Mouse (Mus musculus) frontal cortex, adult 2 months (tissue): Measurements from ENCODE around the gene Ppp1r2. TPM values are rescaled to one million over a fixed set of nuclear protein-coding genes. Genes with fewer than 3 reads are reported as not detected.
"Not testable (repeated sequence)": the region's sequence is repeated elsewhere in the genome, so short reads cannot be mapped to it uniquely, and the experiment has no call there.

Source experiments
- DNase-seq, 2 experiments: peaks; one replicate each; pipeline ENCODE4 v3.0.0; 2022; ENCODE audit warnings: low spot score in 1 of 2; ENCODE audit errors: extremely low spot score in 1 of 2
- polyA plus RNA-seq: library from polyadenylated mRNA; depleted of rRNA; stranded (reverse); fragments of >200 nt; gene quantifications from 2 replicates; pipeline ENCODE4 v1.2.3, GENCODE M21; 2012; rRNA removed

Gene Ppp1r2
- 72.0 and 89.3 TPM in 2 replicates for polyA plus RNA-seq

DNA sequence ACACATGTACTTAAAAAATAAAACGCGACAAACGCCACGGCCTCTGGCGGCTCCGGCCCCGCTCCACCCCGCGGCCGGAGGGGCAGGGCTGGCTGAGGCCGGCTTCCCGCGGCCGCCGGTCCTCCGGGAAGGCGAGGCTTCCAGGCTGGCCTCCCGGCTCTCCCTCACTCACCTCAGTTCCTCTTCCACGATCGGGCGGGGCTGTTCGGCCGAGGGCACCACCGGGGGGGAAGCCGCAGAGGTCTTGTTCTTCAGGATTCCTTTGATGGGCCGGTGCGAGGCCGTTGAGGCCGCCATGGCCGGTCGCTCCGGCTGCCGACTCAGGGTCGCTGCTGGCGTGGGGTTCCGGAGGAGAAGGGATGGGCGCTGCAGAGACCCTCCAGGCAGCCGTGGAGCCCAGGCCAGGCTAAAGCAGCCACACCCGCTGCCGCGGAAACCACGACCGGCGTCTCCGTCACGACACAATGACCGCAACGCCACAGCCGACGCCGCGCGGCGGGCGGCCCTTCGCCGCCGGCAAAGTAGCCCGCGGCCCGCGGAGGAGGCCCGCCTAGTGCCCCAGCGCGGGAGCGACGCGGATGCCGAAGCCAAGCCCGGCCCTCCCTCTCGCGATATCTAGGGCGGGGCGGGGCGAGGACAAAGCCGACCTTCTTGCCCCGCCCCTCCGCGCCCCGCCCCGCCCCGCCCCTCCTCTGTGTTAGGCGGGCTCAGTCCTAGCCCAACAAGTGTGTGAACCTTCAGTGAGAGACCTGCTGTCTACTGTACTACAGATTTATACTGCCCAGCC lies at the start of gene Ppp1r2:
Ppp1r2 (minus strand) TSS at position 604 of the 787 bp plus-strand sequence.
- DNase-seq, result peak; percentile 54 to 89

DNA sequence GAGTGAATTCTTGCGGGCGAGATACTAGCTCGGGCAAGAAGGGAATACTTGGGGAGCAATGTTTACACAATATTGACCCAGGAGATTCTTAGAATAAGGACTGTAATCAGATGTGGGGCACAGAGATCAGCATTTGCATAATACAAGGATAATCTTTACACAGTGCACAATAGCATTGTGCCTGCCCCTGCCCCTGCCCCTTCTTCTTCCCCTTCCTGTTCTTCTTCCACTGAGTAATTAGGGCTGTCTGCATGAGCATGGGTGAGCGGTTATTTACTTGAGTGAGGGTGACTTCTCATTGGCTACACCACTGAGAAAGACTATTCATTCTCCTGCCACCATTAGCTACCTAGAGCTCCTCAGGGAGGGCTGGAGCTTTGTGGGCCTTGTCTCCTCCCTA lies 46.4 kb upstream of the Ppp1r2 start:
- DNase-seq, result no peak

DNA sequence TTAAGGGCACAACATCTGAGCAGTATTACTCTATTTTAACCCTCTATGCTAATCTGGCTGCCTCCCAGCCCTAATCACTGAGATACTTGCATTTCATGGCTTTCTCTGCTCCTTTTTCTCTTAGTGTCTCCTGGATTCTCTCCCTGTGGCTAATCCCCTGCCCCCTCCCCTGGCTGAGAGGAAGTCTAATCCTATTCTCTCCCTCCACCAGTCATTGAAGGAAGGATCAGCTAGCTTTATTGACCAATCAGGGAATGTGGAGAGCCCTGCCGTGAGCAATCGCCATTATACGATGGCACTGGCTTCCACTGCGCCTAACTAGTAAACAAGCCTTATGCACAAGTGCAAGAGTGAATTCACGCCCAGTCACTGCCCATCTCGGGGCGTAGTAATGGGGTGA lies 45.9 kb upstream of the Ppp1r2 start:
- DNase-seq, result no peak

DNA sequence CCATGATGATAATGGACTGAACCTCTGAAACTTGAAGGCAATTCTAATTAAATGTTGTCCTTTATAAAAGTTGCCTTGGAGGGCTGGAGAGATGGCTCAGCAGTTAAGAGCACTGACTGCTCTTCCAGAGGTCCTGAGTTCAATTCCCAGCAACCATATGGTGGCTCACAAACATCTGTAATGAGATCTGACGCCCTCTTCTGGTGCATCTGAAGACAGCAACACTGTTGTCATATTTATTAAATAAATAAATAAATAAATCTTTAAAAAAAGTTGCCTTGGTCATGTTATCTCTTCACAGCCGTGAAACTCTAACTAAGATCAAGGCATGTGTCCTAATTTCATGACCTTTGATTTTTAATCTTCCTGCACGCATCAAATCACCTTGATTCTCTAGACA lies 44.6 kb upstream of the Ppp1r2 start:
- DNase-seq, result not testable (repeated sequence)

DNA sequence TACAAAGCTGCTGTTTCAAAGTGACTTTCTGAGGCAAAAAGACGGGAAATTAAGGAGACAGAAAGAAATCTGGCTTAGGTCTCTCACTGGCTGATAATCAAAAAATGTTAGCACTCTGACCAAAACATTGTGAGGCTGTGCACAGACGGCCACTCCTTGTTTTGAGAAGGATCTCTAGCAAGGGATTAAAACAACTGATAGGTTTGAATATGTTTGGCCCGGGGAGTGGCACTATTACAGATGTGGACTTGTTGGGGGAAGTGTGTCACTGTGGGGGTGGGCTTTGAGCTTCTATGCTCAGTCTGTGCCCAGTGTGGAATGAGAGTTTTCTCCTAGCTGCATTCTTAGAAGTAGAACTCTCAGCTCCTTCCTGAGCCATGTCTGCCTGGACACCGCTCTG lies 44.2 kb upstream of the Ppp1r2 start:
- no peak for DNase-seq

DNA sequence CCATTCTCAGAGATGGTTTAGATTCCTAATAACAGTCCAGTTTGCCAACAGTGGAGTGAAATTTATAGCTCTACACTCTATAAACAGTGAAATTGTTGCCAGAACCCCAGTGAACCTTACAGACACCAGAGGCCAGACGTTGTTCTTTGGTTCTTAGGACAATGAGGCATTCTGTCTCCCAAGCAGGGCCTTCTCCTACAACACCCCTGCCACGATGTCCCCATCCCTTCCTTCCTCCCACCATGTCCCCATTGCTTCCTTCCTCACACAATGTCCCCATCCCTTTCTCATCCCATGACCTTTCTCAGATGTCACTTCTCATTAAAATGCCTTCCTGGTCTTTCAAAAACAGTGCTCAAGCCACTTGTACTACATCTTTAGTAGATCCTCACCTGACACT lies 43.3 kb upstream of the Ppp1r2 start:
- no peak for DNase-seq

DNA sequence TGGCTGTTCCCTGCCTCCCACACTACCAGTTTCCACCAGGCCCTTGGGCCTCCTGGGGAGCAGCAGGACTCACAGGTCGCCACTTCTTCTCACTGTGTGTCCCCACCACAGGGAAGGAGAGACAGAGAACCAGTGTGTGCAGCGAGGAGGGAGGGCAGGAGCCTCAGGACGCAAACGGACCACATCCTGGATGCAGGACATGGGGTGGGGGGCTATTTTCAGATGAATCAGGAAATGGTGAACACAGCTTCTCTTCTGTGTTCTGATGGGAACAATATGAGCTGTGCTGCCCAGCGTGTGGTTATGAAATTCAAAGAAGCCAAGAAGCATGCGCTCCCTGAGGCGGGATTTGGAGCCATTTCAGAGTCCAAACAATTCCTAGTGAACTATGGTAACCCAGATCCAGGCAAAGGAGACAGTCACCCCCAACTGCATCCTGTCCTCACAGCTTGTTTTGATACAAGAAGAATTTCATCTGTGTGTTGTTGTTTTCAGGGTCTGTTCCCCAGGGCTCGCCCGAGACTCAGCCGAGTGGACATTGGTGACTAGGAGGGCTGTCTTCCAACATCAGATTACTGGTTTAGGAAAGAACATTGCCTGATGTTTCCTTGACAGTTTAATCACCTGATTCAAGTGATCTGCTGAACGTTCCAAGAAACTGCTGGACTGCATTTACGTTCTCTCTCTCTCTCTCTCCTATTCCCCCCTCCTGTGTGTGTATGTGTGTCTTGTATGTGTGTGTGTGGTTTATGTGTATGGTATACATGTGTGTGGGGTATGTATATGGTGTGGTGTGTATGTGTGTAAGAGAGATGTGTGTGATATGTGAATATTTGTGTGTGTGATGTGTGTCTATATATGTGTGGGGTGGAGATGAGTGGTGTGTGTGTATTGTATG lies 41.4 kb upstream of the Ppp1r2 start:
- DNase-seq, result not testable (repeated sequence)

DNA sequence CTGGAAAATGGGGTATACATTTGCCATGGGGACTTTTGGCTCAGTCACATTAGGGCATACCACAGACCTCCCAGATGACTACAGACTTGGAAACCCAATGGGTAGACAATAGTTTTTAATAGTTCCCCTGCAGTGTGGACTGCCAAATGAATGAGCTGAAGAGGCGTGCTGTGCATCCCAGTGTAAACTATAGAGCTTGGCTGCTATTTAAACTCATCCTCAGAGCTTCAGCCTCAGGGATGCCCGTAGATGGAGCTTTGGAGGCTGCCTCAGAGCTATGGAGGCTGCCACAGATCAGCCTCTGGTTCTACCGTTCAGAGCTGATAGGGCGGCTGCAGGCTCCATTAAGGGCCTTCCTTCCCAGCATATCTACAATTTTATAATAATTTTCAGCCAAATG lies 40.2 kb upstream of the Ppp1r2 start:
- DNase-seq, result no peak

DNA sequence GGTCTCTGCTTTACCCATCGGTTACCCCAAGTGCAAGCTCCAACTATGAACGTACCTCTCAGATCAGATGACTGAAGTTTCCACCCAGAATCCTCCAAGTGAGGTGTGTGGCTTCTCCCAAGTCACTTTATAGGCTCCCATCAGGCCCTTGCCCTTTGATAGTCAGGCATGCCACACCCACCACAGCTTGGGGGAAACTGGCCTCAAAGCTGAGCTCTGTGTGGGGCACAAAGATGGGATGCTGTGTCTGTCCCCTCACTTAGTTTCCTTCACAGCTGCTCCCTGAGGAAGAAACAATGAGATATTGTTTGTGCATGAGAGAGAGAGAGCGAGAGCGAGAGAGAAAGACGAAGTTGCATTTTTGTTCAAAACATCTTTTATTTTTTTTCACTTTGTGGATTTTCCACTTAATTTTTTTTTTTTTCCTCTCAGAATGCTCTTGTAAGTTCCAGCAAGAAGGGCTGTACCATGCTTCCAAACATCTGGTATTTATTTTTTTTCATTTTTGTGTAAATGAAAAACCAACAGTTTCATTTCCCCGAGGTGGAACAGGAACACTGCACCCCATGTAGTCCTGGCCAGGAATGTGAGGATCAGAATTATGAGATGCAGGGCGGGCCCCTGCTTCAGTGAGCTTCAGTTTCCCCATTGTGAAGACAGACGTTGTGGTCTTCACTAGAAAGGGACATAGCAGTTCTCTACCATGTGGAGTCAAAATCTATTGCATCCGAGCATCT lies 39.6 kb upstream of the Ppp1r2 start, which contains the start of gene Apod:
Apod (minus strand) TSS at position 312 of the 737 bp plus-strand sequence.
- no peak for DNase-seq

DNA sequence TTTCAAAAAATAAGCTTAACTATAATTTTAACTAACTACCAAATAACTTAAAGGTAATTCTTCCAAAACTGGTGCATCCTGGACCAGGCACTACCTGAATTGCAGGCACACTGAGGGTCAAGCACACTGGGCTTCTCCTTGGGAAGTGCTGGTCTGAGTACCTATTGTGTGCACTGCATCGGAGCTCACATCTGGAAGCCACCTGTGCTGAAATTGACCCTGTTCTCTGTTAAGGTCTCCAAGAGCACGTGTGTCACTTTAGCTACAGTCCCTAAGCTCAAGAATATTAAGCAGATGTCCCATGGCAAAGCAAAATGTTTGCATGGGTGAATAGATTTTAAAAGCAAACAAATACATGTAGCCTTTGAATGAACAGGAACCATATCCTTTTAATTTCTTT lies 38.5 kb upstream of the Ppp1r2 start:
- DNase-seq, result no peak

DNA sequence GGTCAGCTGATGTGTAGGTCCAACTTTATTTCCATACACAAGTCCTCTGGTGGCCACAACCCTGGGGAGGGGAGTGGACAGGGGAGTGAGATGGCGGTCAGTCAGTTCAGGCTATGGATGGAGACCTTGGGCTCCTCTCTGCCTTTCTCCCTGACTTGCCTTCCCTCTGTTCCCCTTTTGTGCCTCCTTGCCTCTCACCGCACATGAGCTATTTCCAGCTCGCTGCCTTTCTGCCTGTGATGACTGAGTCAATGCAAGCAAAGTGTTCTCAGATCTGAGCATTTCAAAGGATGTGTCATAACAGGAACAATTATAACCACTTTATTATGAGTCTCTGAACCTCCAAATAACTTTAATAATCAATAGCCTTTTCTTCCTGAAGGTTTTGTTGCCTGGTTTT lies 37.2 kb upstream of the Ppp1r2 start:
- peak in 1 of 2 experiments; percentile 71 for DNase-seq

DNA sequence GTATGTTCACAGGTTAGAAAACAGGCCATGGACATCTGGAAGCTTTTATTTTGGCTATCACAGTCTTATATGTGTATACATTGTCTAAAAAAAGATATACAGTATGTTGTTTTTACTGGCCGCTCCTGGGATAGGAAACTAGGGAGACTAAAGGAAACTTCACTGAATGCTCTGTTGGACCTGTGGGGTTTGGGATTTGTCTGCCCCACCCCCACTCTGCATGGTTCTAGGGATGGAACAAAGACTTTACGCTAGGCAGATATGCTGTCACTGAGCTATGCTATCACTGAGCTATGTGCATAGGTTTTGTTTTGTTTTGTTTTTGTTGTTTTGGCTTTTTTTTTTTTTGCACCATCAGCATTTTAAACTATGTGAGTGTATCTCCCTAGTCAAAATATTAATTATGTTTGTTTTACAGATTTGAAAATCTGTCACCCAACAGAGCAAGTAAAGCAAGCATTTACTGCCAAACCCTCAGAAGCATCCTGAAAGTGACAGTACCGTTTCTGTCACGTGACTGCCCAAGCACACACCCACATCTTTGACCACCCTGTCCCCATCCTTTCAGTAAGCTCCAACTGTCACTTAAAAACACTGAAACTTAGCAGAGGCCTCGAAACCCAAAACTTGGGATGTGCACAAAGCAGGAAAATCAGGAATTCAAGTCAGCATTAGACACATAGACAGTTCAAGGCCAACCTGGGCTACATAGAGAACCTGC lies 30.3 kb upstream of the Ppp1r2 start:
- no peak for DNase-seq

DNA sequence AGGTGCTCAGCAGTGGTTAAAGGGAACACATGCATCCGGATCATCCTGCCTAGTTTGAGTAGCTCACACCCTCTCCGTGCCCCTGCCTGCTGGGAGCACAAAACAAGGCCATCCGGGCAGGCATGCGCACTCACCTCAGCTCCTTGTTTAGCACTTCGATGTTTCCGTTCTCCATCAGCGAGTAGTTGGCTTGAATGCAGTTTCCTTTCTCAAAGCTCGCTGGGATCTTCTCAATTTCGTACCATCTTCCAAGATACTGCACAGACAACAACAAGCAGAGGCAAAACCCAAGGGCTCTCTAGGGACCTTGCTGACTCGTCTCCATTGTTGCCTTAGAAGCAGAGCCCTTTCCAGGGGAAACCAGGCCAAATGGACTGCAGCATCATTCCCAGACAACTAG lies 28.2 kb upstream of the Ppp1r2 start:
- no peak for DNase-seq

DNA sequence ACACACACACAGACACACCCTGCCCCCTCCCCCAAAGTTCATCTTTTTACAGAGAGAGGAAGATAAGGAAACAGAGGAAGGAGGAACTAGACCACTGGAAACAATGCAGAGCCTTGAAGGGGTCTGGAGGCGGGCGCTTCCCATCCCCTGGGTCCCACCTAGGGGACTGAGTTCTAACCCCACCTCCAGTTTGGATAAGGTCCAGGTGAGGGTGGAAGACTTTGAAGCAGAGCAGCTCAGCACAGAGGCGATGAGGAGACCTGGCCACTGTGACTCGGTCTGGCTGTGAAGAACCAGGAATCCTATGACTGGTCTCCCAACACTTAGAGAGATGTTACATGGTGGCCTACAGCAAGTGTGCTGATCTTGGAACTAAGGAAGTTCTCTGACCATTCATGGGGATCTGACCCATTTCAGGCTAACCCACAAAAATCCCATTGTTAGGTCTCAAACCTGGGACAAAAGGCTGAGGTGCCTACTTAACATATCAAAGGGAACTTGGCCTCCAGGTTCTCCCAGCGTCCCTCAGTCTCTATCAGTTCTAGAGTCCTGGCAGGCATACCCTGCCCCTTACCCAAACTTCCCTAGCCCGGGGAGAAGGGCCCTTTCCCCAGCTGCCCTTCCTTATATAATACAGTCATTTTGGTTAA lies 25.9 kb upstream of the Ppp1r2 start:
- no peak for DNase-seq

DNA sequence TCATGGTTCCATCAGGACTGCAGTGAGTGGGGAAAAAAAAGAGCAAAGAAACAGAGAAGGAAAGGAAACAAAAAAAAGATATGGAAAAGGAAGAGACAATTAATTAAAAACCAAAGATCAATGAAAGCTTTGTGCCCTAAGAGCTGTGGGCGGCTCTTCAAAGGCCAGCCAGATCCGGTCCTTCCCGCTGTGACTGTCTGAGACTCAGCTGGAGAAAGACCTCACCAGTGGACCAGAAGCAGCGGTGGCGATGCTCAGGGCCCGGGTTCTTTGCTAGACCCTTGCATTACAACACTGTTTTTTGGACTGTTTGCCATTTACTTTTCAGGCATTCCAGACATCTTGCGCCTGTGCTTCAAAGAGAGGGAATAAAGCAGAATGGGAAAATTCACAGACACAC lies 25.4 kb upstream of the Ppp1r2 start:
- DNase-seq, result no peak

DNA sequence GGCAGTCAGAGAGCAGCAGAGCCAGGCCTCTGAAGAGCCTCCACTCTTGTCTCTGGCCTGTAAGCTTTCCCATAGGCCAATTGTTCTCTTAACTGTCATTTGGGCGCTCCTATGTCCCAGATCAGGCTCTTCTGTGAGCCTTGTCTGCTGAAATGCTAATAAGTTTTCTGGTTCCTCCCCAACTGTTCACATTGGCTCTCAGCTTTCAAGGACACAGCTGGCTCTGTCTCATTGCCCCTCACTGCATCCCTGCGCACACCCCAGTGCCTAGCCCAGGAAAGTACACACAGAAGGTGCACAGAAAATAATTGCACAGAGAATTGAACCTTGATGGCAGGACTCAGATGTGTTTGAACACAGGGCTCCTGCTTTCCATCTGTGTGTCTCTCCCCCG lies 24.9 kb upstream of the Ppp1r2 start:
- no peak for DNase-seq

DNA sequence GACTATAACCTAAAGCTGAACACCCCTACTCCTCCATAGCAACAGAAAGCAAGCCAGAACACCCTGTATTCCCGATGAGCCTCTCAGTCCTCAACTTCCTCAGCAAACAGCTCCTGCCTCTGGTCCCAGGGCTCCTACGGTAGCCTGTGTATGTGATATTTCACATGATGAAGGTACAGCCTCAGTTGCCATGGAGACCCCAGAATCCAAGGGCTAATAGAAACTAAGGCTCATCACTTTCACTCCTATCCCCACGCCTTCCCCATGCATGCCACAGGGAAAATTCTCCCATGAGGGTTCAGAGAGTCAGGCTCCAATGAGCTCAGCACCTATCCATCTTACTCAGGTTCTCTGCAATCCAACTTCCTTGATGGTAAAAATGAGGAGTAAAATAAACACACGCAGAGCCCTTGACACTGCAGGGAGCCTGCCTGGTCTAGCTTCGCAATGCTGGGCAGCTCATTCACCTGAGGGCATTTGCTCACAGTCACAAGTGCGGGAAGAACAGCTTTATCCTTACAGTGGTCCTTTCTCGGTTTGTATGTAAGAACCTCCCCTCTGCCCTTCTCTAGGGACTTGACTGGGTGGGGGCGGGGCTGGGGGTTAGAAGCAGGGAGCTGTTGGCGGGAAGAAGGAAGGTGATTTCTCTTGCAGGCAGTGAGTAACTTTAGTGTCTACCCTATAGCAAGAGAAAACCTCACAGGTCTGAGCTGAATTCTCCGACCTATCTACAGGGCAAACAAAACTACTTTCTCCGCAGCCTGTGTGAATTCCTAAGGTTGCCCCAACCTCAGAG lies 24.3 kb upstream of the Ppp1r2 start:
- DNase-seq, result no peak

DNA sequence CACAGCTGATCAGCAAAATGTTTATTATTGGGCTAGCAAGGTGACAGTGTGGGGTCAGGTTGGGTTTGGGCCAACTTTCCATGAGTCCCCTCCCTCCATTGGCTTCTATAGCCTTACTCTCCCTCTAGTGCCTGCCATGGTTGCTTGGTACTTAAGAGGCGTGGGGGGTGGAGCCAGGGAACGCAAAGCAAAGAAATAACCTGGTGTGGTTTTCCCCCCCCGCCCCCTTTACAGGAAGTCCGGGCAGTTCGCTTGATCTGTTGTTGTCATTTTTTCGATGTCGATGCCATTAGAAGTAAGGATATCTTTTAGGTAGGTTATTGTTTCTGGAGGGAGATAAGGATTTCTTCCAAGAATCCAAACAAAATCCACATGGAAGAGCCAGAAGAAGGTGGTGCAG lies 22.0 kb upstream of the Ppp1r2 start:
- no peak for DNase-seq

DNA sequence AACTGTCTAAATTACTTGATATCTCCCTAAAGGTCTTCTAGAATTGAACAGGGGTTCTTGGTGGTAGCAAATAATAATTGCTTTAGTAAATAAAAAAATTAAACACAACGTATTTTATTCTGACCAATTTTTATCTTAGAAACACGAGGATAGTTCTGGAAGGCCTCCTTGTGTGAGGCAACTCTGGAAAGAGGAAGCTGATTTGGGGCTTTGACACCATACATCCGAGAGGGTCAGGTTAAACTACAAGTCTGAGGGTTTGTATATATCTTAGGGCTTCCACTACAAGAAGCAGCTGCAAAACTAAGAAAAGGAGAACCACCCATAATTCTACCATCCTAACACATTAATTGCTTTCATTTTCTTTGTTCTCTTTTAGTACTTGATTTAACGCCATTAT lies 18.7 kb upstream of the Ppp1r2 start:
- DNase-seq, result no peak
